Mouse (Mus musculus): Measurements from ENCODE around the gene Kctd10.

Kctd10 gene

DNA sequence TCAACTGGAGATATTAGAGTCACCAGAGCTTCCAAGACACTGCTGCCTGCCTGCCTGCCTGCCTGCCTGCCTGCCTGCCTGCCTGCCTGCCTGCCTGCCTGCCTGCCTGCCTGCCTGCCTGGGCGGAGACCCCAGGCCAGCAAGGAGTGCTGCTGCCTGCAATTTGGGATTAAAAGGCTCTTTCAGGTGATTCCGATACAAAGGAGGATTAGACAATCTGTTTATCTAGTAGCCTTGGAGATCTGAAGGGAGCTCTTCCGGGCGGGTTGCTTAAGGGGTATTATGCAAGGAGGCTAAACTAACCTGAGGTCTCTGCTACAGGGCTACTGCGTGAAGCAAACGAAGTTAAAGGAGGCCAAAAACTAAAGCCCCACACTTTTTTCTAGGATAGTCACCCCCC, 1.4 kb downstream of the Kctd10 start:
- no peak for DNase-seq (ENCODE audit: low spot score)

DNA sequence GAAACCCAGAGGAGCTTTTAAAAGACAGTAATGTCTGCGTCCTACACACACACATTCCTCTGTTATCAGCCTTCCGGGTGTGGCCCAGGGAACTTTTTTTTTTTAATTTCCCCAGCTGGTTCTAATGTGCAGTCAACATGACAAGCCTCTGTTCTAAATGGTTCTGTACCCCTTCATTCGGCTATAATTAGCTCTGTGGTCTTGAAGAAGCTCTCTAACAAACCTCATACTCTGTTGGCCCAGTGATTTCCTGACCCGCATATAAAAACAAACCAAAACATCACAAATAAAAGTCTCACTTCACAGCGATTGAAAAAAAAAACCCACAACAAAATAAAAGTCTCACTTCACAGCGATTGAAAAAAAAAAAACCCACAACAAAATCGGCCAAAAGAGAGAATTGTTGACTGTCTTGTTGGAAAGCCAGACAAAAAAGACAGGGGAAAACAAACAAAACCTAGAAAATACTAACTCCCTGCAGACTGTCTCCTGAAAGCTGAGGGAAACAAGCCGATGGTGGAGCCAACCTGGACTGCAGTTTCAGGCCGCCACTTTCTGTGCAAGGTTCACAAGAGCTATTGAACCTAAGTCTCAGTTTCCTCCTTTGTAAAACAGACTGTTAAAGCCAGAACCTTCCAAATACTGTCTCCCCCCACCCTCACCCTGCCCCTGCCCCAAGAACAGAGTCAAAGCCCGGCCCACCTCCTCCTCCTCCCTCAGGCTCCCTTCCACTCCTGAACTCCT, 2.0 kb downstream of the Kctd10 start:
- DNase-seq (ENCODE audit: low spot score): no peak

DNA sequence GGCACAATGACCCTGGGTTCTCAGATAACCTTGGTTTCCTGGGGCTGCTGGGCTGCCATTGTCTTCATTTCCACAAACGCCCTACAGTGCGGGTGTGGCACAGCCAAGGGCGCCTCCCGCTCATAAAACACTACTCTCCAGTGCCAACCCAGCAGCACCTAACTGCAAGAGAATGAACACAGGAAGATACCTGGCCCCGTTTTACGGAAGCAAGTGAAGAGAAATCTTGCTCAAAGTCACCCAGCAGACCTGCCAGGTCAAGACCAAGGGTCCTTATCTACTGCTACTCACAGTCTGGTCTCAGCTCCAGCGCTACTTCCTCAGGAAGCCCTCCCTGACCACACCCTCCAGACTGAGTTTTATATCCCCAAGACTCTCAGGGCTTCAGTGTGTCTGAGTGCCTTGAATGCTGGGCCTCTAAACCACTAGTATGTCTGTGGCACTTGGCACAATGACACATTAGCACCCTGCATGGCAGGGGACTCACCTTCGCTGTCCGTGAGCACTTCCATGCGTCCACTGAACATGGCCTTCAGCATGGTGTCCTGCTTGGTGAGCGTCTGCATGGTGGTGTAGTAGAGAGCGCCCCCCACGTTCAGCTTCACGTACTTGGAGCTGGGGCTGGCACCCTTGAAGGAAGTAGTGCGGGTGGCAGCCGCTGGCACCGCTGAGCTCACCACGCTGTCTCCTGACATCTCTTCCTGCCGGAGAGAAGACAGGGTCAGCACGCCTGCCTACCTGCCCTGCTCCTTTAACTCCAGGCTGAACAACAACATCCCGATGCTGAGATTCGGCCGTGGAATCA, 5.7 kb downstream of the Kctd10 start:
- DNase-seq (ENCODE audit: low spot score): no peak

DNA sequence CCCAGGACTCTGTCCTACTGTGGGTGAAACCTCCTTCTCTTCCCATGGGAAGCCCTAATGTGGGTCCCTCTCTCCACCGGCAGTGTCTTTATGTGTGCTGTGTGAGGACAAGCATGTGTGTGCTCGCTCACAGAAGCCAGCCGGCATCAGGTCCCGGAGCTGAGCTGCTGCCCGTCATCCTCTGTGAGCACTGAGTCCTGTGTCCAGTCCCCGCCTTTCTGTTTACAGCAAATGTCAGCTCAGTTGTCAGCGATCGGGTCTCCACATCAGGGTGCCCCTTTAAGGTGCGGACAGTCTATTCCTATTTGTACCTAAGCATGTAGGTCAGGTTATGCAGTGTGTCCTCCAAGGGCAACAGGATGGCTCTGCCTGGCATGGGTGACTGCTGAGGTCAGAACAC, 6.7 kb downstream of the Kctd10 start:
- DNase-seq (ENCODE audit: low spot score): no peak

DNA sequence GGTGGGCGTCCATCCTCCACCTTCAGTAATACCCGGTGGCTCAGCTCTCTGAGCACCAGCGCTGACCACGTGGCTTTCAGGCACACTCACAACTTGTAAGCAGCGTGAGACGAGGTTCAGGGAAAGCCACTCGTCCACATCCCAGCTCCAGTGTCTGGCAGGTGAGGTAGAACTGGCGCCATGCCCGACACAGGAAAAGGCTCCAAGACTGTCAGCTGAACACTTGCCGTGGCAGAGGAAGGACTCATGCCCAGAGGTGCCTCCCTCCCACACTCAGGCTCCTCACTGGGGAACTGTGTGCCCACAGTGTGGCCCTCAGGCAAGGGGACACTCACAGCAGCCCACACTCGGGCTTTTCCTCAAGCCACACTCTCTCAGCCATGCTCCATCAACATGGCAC, 7.1 kb downstream of the Kctd10 start:
- DNase-seq (ENCODE audit: low spot score): no peak

DNA sequence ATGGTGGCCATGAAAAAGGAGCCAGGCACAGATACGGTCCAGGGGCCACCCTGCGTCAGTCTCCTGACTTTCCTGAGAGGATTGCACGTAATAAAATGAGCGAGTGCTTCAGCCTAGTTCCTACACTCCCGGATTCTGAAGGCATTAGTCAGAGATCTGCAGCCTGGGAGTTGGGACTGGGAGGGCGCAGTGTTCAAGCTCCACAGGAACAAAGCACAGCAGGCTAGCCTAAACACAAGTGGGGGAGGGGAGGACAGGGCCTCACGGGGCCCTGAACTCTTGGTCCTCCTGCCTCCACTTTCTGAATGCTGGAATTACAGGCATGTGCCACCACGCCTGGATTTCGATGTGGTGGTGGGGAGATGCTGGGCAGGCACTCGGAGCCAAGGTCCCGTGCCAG, 7.7 kb downstream of the Kctd10 start:
- peak; percentile 56 for DNase-seq (ENCODE audit: low spot score)

DNA sequence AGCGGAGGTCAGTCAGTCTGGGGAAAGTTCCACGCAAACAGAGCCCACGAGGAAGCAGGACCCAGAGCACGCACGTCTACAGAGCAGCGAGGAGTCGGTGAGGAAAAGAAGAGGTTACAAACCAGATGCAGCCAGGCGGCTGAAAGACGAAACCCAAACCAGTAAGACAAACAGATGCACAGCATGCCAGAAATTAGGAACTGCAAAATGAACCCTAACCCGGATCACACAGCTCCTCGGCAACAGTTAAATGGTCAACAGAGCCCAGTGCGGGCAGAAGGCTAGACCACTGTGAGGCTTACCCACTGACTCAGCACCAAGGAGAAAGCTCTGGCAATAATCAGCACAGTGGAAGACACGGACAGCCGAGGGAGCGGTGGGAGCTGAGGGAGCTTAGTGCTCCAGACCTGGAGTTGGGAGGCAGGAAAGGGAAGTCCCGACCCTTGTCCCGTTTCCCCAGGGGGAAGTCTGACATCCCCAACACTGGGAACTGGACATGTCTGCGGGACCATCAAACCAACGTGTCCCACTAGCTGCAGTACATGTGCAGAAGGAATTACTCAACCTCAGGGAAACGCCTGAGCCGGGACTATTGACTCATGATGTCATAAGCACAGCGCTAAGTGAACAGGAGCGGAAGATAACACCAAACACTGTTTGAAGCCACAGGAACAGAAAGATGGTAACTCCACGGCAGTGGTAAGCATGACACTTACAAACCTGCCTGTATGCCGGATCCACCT, 8.4 kb downstream of the Kctd10 start:
- no peak for DNase-seq (ENCODE audit: low spot score)

DNA sequence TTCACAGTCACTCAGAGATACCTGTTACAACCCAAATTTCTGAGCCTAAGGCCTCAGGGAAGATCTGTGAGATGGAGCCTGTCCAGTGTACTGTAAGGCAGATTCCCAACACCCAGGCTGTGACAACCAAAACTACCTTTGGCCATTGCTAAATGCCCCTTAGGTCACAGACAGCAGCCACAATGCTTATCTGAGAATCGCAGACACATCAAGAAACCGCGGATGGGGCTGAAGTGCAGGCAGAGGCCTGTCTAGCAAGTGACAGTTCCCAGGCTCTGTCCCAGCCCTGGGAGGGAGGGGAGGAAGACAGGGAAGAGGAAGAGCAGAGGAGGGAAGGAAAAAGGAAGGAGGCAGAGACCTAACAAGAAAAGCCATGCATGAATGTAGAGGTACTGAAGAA, 9.0 kb downstream of the Kctd10 start:
- no peak for DNase-seq (ENCODE audit: low spot score)

DNA sequence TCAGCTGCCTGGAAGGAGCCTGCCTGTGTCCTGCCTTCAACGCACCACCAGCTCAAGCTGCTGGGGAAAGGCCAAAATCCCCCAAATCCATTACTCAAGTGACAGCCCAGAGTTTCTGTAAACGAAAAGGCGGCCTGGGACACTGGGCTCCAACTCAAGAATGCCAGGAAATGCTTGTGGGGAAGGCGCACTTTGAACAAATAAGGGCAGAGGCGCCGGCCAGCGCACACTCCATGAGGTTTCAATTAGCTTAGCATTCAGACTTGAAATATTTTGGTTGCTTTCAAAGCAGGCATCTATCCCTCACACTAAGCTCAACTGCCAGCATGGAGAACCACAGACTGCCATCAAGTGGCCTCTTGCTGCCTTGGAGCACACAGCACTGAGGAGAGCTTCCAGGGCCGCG, 9.9 kb downstream of the Kctd10 start:
- DNase-seq (ENCODE audit: low spot score): peak; percentile 66

DNA sequence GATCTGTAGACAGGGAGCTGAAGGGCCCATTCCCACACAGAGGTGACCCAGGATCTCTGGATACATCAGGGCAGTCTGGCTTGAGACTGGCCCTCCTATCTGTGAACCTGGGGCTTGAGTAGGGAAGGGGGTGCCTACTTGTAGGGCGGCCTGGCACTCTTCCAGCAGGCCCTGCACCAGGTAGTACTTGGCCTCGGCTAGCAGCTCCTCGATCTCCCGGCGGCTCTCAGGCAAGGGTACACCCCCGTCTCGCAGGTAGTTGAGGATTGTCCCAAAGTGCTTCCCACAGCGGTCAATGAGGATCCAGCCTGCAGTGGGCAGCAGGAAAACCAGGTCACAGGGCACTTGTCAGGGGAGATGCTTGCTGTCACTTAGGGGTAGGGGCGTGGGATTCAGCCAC, 10.4 kb downstream of the Kctd10 start:
- DNase-seq (ENCODE audit: low spot score): no peak

DNA sequence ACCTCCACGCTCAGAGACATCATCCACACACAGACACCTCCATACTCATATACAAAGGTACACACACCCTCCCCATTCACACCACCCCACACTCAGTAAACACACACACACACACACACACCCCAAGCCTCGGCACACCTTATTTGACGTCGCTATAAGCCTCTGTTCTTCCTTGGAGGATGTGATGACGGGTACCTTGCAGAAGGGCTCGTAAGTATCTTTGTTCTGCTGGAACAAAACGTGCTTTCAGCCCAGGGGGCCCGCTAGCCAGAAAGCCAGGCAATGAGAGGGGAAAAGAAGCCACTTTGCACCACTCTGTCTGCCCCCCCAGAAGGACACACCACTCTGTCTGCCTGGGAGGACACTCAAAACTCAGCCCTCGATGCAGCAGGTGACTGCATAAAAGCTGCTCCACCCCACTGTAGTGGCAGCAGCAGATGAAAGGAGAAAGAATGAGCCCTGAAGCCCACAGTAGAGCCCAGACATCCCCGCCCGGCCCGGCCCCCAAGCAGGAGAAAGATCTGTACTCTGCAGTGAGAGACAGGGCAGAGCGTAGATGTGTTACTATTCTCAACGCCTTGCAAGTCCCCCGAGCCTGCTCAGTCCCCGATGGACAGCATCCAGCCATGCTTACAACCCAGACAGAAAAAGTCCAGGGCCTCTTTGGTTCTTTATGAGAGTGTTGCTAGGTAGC, 11.4 kb downstream of the Kctd10 start:
- DNase-seq (ENCODE audit: low spot score): no peak

DNA sequence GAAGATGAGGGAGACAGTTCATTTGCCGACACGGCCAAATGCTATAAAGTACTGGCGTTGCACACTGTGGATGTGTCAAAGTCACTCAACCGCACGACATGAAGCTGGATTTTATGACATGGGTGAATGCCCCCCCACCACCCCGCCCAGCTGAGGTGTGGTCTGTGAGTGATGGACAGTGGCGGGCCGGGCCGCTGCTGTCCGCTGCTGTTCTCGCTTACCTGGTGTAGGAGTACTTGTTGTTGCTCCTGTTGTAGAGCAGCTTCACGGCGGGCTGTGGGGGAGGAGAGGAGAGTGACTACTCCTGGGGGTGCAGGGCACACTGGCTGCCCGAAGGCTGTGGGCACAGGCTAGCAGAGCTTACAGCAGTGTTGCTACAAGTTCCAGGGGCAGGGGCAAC, 12.2 kb downstream of the Kctd10 start:
- DNase-seq (ENCODE audit: low spot score): no peak

DNA sequence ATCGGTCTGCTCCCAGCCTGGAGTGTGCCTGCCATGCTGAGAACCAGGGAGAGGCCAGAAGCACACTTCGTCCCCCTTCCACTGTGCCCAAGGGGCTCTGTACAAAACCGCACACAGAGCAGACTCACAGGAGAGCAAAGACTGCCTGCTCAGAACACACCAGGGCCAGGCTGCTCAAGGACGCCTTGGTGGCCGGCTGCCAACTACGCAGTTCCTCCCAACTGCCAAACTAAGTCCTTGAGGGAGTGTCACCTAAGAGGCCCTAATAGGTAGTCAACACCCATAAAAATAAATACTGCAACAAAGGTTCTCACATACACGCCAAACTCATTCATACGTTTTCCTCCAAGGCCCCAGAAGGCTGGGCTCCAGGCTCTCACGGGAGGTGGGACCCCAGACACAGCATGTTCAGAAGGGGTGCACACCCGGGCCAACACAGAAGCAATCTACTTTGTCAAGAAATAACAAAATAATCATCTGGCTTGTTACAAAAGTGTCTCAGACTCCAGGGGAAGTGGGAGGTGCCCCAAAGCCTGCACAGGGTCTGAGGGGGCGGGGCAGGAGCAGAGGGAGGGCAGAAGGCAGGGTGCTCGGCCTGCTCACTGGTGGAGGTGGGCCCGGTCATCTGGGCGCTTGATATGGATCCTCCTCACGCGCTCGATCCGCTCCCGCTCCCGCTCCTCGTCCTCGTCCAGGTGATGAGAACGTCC, 15.1 kb downstream of the Kctd10 start:
- DNase-seq (ENCODE audit: low spot score): no peak

DNA sequence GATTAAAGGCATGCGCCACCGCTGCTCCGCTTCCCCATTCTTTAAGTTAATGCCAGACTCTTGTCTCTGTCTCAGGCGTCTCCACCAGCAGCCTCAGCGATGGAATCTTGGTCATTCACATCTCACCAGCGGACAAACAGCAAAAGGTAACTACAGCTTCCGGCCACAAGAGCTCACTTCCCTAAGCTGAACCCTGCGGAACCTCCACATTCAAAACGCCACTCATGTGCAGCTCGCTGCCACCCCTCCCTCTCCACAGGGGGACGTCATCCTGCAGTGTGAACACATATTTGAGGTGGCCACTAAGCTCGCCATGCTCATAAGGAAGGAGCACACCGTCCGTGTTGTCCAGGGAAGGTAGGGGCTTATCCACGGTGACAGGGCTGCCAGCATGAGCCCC, 19.3 kb downstream of the Kctd10 start:
- DNase-seq (ENCODE audit: low spot score): no peak

DNA sequence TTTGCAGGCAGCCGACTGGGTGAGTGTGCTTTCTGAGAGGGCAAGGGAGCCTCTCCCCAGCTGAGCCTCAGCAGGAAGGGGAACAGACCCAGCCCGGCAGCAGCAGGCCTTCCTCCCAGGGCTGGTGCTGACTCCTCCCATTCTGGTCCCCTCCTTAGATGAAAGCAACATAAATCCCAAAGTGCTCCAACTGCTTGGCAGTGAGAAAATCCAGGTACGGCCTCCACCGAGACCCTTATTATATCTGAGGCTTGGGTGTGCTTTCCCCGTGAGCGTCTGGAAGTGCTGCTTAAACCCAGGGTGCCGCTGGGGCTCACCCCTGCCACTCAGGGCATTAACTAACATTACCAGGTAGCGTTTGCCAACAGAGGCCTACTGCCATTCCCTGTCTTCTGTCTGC, 20.7 kb downstream of the Kctd10 start:
- no peak for DNase-seq (ENCODE audit: low spot score)

DNA sequence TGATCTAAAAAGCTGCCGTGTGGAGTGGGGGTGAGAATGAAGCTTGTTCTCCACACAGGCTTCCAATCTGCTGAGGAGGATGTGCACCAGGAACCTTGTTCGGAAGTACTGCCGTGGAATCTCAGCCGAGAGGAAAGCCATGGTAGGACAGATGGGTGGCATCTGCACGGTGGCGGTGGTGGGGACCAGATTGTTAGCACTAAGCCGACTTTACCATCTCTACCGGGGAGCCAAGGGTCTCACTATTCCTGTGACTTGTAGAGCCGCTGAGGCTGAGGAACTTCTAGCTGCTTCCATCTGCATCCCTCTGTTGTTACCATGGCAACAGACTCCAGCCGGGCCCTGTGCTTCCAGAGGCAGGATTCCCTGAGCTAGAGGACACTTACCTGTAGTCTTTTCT, 21.5 kb downstream of the Kctd10 start:
- peak; percentile 50 for DNase-seq (ENCODE audit: low spot score)

DNA sequence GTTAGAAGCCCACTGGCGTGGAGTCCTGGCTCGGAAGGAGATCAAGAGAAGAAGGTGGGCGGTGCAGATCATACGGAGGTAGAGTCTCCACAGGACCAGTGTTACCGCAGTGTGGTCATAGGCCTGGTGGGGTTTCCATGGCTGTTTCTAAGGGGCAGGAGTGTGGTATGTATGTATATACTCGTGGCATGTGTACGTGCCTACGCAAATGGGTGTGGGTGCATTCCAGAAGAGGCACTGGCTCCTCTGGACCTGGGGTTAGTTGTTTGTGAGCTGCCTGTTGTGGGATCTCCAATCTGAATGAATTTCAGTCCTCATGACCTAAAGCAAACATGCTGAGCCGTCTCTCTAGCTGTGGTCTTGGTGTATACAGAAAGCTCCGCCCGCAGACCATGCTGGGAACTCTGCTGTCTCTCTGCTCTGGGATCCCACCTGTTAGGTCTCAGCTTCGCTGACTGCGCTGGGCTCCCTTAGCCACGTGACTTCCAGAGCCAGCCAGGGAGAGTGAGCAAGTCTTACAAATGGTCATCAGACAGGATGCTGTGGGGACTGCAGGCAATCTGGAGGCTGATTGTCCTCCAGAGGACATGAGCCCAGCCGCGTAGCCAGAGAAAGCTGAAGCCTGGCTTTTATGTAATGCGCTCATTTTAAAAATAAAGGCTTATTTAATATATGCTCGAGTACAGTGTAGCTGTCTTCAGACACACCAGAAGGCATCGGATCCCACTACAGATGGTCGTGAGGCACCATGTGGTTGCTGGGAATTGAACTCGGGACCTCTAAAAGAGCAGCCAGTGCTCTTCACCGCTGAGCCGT, 23.2 kb downstream of the Kctd10 start:
- DNase-seq (ENCODE audit: low spot score): peak; percentile 55

DNA sequence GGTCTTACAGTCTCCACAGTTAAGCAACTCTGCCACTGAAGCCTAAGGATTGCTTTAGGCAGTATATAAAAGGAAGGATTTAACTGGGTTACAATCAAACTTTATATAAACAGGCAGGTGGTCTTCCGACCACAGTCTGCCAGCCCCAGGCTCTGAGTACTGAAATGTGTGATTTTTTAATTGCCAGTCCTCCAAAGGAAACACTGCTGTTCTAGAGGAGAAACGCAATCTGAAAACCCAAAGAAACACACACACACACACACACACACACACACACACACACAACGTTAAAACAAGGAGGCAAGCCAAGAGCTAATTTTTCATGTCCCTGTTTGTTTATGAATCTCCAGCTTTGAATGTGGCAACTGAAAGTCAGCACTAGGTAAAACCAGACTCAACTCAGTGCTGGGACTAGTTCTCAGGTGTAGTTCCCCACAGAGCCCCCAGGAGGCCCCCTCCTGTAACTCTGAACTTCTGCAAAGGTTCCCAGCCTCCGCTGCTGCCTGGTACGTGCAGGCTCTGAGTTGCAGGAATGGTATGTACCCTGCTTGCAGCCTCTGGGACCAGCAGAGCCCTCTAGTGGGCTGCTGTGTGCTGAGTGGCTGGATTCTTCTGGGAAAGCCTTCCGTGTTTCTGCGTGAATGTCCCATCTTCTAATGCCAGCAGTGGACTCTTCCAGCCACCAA, 23.9 kb downstream of the Kctd10 start:
- peak; percentile 84 for DNase-seq (ENCODE audit: low spot score)

DNA sequence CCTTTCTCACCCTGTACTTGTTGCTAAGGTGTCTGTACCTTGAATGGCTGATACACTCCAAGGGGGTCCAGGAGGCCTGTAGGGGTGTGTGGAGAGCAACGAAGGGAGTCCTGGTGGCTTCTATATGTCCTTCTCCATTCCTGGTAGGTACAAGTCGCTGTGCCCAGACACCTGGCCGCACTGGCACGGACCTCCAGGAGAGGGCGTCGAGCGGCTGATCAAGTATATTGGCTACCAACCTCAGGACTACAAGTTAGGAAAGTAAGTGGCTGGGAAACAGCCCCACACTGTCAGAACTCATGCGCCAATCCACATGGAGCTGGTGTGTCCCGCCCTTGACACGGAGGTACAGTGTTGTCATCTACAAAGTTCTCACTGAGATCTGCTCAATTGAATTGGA, 28.8 kb downstream of the Kctd10 start:
- no peak for DNase-seq (ENCODE audit: low spot score)

DNA sequence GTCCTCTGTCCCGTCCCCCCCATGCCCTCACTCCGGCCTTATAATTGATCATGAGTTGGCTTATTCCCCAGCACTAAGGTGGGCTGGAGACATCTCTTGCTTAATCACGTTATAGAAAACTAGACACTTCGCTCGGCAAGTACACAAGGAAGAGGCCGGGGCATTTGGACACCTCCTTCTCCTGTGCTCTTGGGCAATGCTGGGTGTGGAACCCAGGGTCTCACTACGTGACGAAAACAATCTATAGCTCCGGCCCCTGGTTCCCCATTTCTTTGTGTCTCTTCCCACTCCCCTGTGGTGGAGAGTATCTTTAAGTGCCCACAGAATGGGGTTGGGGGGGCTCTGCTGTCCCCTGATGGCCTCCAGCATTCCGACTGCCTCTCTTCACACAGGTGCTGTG, 33.3 kb downstream of the Kctd10 start:
- no peak for DNase-seq (ENCODE audit: low spot score)
